Mouse (Mus musculus): ENCODE data around the gene Tspo2. TPM values are rescaled to one million over a fixed set of nuclear protein-coding genes. Genes with fewer than 3 reads are reported as not detected.

Gene Tspo2
- polyA plus RNA-seq, 1 experiment from 2014 or later, result 0.48 TPM

GRCm38 (mm10) chr17:48433006-48433655 is 18.2 kb downstream of the Tspo2 start:
- Histone ChIP-seq H3K27ac (ENCODE audit: low read depth, low read length) (no peak overlapping the region), H3K4me2 (replicated peaks; ENCODE audit: low read depth) (0 out of 2 replicates have a peak overlapping the region, but pooled peaks have one; percentile 3), H3K36me3 (ENCODE audit: control insufficient read depth, insufficient read depth) (no peaks in the 10 kb centered on the region), H3K4me3 (ENCODE audit: low read depth, low read length) (no peak overlapping the region), H3K4me1 (replicated peaks; ENCODE audit: control insufficient read depth, insufficient read depth, low read length) (peaks cover 14% of the 10 kb centered on the region), H3K27me3 (replicated peaks; ENCODE audit: control insufficient read depth, insufficient read depth, low read length) (no peaks in the 10 kb centered on the region), H3K9me3 (ENCODE audit: control insufficient read depth) (no peaks in the 10 kb centered on the region), H3K9ac (ENCODE audit: low read depth, low read length) (no peak overlapping the region)
- WGBS, result 76% methylated on average over 20 of the region's 20 CpGs
- TF ChIP-seq CTCF (IDR thresholded peaks at IDR 0.05; ENCODE audit: low read depth), result no peak
- no peak for ATAC-seq

DNA sequence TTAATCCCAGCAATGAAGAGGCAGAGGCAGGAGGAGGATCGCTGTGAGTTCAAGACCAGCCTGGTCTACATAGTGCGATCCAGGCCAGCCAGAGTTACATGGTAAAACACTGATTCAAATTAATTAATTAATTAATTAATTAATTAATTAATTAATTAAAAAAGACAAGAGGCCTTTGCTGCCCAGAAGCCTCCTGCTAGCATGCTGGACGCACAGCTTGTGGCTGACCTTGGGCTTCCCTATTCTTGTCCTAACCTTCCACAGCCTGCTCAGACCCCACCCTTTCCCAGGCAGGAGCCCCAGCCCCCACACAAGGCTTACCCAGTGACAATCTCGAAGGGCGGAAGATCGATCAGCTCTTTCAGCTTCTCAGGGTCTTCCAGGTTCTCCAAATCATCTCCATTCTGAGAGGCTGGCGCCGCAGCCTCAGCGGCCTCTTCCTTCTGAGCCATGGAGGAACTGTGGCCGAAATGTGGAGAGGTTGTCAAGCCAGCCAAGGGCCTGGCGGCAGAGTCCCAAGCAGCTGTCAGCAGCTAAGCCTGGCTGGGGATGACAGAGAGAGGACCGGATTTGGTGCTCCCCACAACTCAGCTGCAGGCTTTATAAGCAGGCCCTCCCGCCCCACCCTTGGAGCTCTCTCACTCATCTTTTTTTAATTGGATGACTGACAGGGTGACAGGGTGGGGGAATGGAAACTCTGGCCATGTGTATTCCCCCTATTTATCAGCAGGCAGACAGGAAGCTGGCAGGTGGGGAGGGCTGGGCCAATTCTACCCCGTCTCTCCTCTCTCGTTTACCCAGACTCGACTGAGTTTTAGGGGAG is 19.0 kb downstream of the Tspo2 start, which contains the start of gene Apobec2:
Gene Apobec2, minus strand, starts transcription at position 773 of the 823 bp plus-strand sequence.
- peak within 1 kb of the TSS; percentile 64; the same call in 1 of the 2 replicates for H3K27ac ChIP-seq (ENCODE audit: low read depth, low read length)

GRCm38 (mm10) chr17:48431054-48431453 is 20.3 kb downstream of the Tspo2 start:
- H3K4me3 ChIP-seq (ENCODE audit: low read depth, low read length), result no peak overlapping the region
- 77% methylated on average over 5 of the region's 5 CpGs for WGBS
- H3K4me2 ChIP-seq (replicated peaks; ENCODE audit: low read depth), result no peak overlapping the region
- no peak for ATAC-seq
- no peaks in the 10 kb centered on the region for H3K9me3 ChIP-seq (ENCODE audit: control insufficient read depth)
- H3K27me3 ChIP-seq (replicated peaks; ENCODE audit: control insufficient read depth, insufficient read depth, low read length), result no peaks in the 10 kb centered on the region
- H3K4me1 ChIP-seq (replicated peaks; ENCODE audit: control insufficient read depth, insufficient read depth, low read length), result peaks cover 17% of the 10 kb centered on the region
- no peak overlapping the region for H3K27ac ChIP-seq (ENCODE audit: low read depth, low read length)
- no peak for TF ChIP-seq CTCF (IDR thresholded peaks at IDR 0.05; ENCODE audit: low read depth)
- no peak overlapping the region for H3K9ac ChIP-seq (ENCODE audit: low read depth, low read length)
- no peaks in the 10 kb centered on the region for H3K36me3 ChIP-seq (ENCODE audit: control insufficient read depth, insufficient read depth)

More for the DNA sequence above, 19.0 kb downstream of the Tspo2 start, which contains the start of gene Apobec2:
- H3K4me2 ChIP-seq (replicated peaks; ENCODE audit: low read depth), result peak within 1 kb of the TSS; percentile 3; the same call in 1 of the 2 replicates
- H3K36me3 ChIP-seq (ENCODE audit: control insufficient read depth, insufficient read depth), result no peaks in the 10 kb centered on the region
- no peak within 1 kb of the TSS for H3K4me3 ChIP-seq (ENCODE audit: low read depth, low read length)
- WGBS, result 45% methylated on average over 16 of the region's 16 CpGs
- H3K27me3 ChIP-seq (replicated peaks; ENCODE audit: control insufficient read depth, insufficient read depth, low read length), result no peaks in the 10 kb centered on the region
- no peak for ATAC-seq
- no peak within 1 kb of the TSS; the same call in 1 of the 2 replicates for H3K9ac ChIP-seq (ENCODE audit: low read depth, low read length)
- H3K9me3 ChIP-seq (ENCODE audit: control insufficient read depth), result no peaks in the 10 kb centered on the region
- TF ChIP-seq CTCF (IDR thresholded peaks at IDR 0.05; ENCODE audit: low read depth), result no peak
- H3K4me1 ChIP-seq (replicated peaks; ENCODE audit: control insufficient read depth, insufficient read depth, low read length), result peaks cover 14% of the 10 kb centered on the region

- no peak for TF ChIP-seq CTCF (IDR thresholded peaks at IDR 0.05; ENCODE audit: low read depth)
- Histone ChIP-seq H3K4me3 (ENCODE audit: low read depth, low read length) (no peak overlapping the region), H3K9me3 (ENCODE audit: control insufficient read depth) (no peaks in the 10 kb centered on the region), H3K27ac (ENCODE audit: low read depth, low read length) (no peak overlapping the region), H3K4me2 (replicated peaks; ENCODE audit: low read depth) (peak overlapping the region; percentile 17; the same call in 1 of the 2 replicates), H3K9ac (ENCODE audit: low read depth, low read length) (no peak overlapping the region), H3K27me3 (replicated peaks; ENCODE audit: control insufficient read depth, insufficient read depth, low read length) (no peaks in the 10 kb centered on the region), H3K4me1 (replicated peaks; ENCODE audit: control insufficient read depth, insufficient read depth, low read length) (peaks cover 18% of the 10 kb centered on the region), H3K36me3 (ENCODE audit: control insufficient read depth, insufficient read depth) (no peaks in the 10 kb centered on the region)
- no peak for ATAC-seq
- WGBS, result 9% methylated on average over 5 of the region's 5 CpGs
These were observed 20.9 kb downstream of the Tspo2 start for GRCm38 (mm10) chr17:48430394-48430793.

- no peak for TF ChIP-seq CTCF (IDR thresholded peaks at IDR 0.05; ENCODE audit: low read depth)
- H3K27me3 ChIP-seq (replicated peaks; ENCODE audit: control insufficient read depth, insufficient read depth, low read length), result no peaks in the 10 kb centered on the region
- H3K27ac ChIP-seq (ENCODE audit: low read depth, low read length), result peak overlapping the region; percentile 51
- H3K36me3 ChIP-seq (ENCODE audit: control insufficient read depth, insufficient read depth), result no peaks in the 10 kb centered on the region
- no peak overlapping the region for H3K9ac ChIP-seq (ENCODE audit: low read depth, low read length)
- ATAC-seq, result 0 out of 2 replicates have a peak, but pooled peaks have one; percentile 9
- 51% methylated on average over 11 of the region's 11 CpGs for WGBS
- no peaks in the 10 kb centered on the region for H3K9me3 ChIP-seq (ENCODE audit: control insufficient read depth)
- H3K4me3 ChIP-seq (ENCODE audit: low read depth, low read length), result no peak overlapping the region
- peaks cover 18% of the 10 kb centered on the region for H3K4me1 ChIP-seq (replicated peaks; ENCODE audit: control insufficient read depth, insufficient read depth, low read length)
- no peak overlapping the region for H3K4me2 ChIP-seq (replicated peaks; ENCODE audit: low read depth)
These were observed 23.3 kb downstream of the Tspo2 start for GRCm38 (mm10) chr17:48427852-48428530.
